Mouse (Mus musculus) thymus, adult 18-20 months (tissue): ENCODE measurements around the gene Acta2.

Source experiments
- DNase-seq, 2 experiments: peaks; one replicate each; pipeline ENCODE4 v3.0.0; 2022; ENCODE audit warnings: mixed read lengths in 2 of 2

The Acta2 gene

GRCm38 (mm10) chr19:34268991-34269390 is 13.6 kb upstream of the Acta2 start:
- DNase-seq, result no peak

GRCm38 (mm10) chr19:34265604-34266193 is 10.3 kb upstream of the Acta2 start:
- DNase-seq, result no peak

- DNase-seq, result no peak
These were observed 7.0 kb upstream of the Acta2 start for GRCm38 (mm10) chr19:34262273-34262974.

GRCm38 (mm10) chr19:34256936-34257335 is 1.5 kb upstream of the Acta2 start:
- DNase-seq, result no peak

- DNase-seq, result no peak
These were observed 759 bp upstream of the Acta2 start for GRCm38 (mm10) chr19:34256149-34256548.

- no peak for DNase-seq
These were observed 1.1 kb downstream of the Acta2 start for GRCm38 (mm10) chr19:34254101-34254879.

GRCm38 (mm10) chr19:34252450-34252849 is 2.9 kb downstream of the Acta2 start:
- DNase-seq, result no peak

- DNase-seq, result no peak
These were observed 3.5 kb downstream of the Acta2 start for GRCm38 (mm10) chr19:34251900-34252299.

- no peak for DNase-seq
These were observed 4.8 kb downstream of the Acta2 start for GRCm38 (mm10) chr19:34250621-34251020.

GRCm38 (mm10) chr19:34248558-34248957 is 6.8 kb downstream of the Acta2 start:
- no peak for DNase-seq

- DNase-seq, result no peak
These were observed 11.3 kb downstream of the Acta2 start for GRCm38 (mm10) chr19:34244056-34244455.

GRCm38 (mm10) chr19:34242925-34243324 is 12.5 kb downstream of the Acta2 start:
- no peak for DNase-seq

GRCm38 (mm10) chr19:34241247-34241915 is 14.0 kb downstream of the Acta2 start:
- no peak for DNase-seq

- no peak for DNase-seq
These were observed 14.9 kb downstream of the Acta2 start for GRCm38 (mm10) chr19:34240273-34241039.

GRCm38 (mm10) chr19:34237746-34238145 is 17.6 kb downstream of the Acta2 start:
- no peak for DNase-seq

- DNase-seq, result no peak
These were observed 19.3 kb downstream of the Acta2 start for GRCm38 (mm10) chr19:34236049-34236448.

- DNase-seq, result no peak
These were observed 21.4 kb downstream of the Acta2 start for GRCm38 (mm10) chr19:34233944-34234343.

- no peak for DNase-seq
These were observed 23.1 kb downstream of the Acta2 start for GRCm38 (mm10) chr19:34232326-34232725.

GRCm38 (mm10) chr19:34231596-34231995 is 23.8 kb downstream of the Acta2 start:
- no peak for DNase-seq

GRCm38 (mm10) chr19:34222805-34223204 is 32.6 kb downstream of the Acta2 start:
- no peak for DNase-seq

GRCm38 (mm10) chr19:34220732-34221380 is 34.5 kb downstream of the Acta2 start:
- DNase-seq, result no peak
